Mouse (Mus musculus) G1E (cell line): Measurements from ENCODE around the gene Abca1.

Experiments used
- CTCF ChIP-seq: IDR thresholded peaks from 2 replicates; pipeline ENCODE4 v1.5.1; 2012; ENCODE audit warnings: low read depth, low read length, inconsistent platforms, mixed read lengths
- GATA1 ChIP-seq: IDR thresholded peaks from 2 replicates; pipeline ENCODE4 v1.6.1; 2012; ENCODE audit warnings: borderline replicate concordance, low read length, inconsistent platforms, mixed read lengths
- GATA2 ChIP-seq: IDR thresholded peaks from 2 replicates; pipeline ENCODE4 v1.6.1; 2012; ENCODE audit warnings: low read depth, low read length, inconsistent platforms, borderline replicate concordance
- TAL1 ChIP-seq: conservative IDR thresholded peaks from 2 replicates; pipeline ENCODE4 v1.6.1; 2012; ENCODE audit warnings: low read depth, low read length, inconsistent platforms, mixed read lengths

DNA sequence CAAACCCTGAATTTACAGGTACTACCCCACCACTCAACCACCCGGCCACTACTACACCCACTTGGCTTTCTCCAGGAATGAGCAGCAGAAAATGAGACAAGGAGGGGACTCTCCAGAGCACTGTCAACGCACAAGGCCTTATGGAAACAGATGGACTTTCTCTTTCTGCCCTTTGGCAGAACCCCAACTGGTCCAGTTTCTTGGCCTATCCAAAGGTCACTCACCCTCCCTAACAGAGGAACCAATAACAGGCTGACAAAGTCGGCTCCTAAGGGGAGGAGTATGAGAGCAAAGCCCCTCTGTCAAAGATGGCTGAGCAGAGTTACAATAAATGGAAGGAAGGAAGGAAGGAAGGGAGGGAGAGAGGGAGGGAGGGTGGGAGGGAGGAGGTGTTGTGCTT, 65.4 kb downstream of the Abca1 start:
- no peak for TF ChIP-seq CTCF
- TF ChIP-seq TAL1: no peak
- TF ChIP-seq GATA1: no peak
- TF ChIP-seq GATA2: no peak
